8 mouse cellular contexts compared by ENCODE assay signal in the genomic region with DNA sequence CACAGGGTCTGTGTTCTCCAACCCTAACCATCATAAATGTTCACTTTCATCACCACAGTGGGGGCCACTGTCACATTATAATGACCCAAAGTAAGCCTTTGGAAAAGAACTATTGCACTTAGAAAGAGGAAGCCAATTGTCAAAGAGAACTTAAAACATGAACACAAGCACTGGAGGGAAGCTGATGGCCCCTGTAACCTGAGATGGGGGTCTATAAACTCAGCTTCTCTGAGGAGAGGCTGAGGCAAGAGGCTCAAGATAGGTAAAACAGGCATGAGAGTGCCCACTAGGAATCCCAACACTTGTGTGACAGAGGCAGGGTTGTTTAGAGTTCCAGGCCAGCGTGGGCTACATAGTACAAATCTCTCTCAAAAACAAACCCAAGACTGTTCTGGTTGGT. TPM values are rescaled to one million over a fixed set of nuclear protein-coding genes. Genes with fewer than 3 reads are reported as not detected.
A peak's percentile ranks its signal among the peaks of the same experiment; 100 is the strongest.
DNase-seq lines count a peak whose midpoint lies in the region; ATAC-seq and TF ChIP-seq lines count a peak whose summit lies in the region.

No protein-coding gene starts in this region.

- H3K27ac ChIP-seq in lung, postnatal 0 days (ENCODE audit: low read length), result peak overlapping the region; percentile 96
- peak overlapping the region; percentile 79 for H3K27ac ChIP-seq in forebrain, embryonic 13.5 days
- peak overlapping the region; percentile 96 for H3K27ac ChIP-seq in limb, embryonic 10.5 days
- peak overlapping the region; percentile 96 for H3K27ac ChIP-seq in neural tube, embryonic 15.5 days (replicated peaks)

- no peaks in the 10 kb centered on the region for H3K27me3 ChIP-seq in lung, postnatal 0 days (replicated peaks; ENCODE audit: insufficient read depth, low read length)
- no peaks in the 10 kb centered on the region for H3K27me3 ChIP-seq in forebrain, embryonic 13.5 days
- no peaks in the 10 kb centered on the region for H3K27me3 ChIP-seq in limb, embryonic 10.5 days (ENCODE audit: low read depth, poor library complexity, severe bottlenecking)
- H3K27me3 ChIP-seq in neural tube, embryonic 15.5 days (replicated peaks), result no peaks in the 10 kb centered on the region

- TF ChIP-seq EP300 in lung, postnatal 0 days (IDR thresholded peaks at IDR 0.05), result no peak

- no peak overlapping the region; the same call in 1 of the 2 replicates for H3K9ac ChIP-seq in lung, postnatal 0 days (replicated peaks; ENCODE audit: low read depth)
- H3K9ac ChIP-seq in forebrain, embryonic 13.5 days, result no peak overlapping the region
- peak overlapping the region; percentile 83 for H3K9ac ChIP-seq in neural tube, embryonic 15.5 days (replicated peaks)

- no peaks in the 10 kb centered on the region for H3K36me3 ChIP-seq in lung, postnatal 0 days (ENCODE audit: insufficient read depth, low read length)
- H3K36me3 ChIP-seq in forebrain, embryonic 13.5 days (ENCODE audit: poor library complexity, severe bottlenecking), result no peaks in the 10 kb centered on the region
- no peaks in the 10 kb centered on the region for H3K36me3 ChIP-seq in limb, embryonic 10.5 days
- H3K36me3 ChIP-seq in neural tube, embryonic 15.5 days, result no peaks in the 10 kb centered on the region

- H3K4me2 ChIP-seq in lung, postnatal 0 days (replicated peaks; ENCODE audit: low read depth, low read length), result peak overlapping the region; percentile 68; the same call in 1 of the 2 replicates
- peak overlapping the region; percentile 62 for H3K4me2 ChIP-seq in forebrain, embryonic 13.5 days
- H3K4me2 ChIP-seq in neural tube, embryonic 15.5 days, result peak overlapping the region; percentile 65

- no peaks in the 10 kb centered on the region for H3K9me3 ChIP-seq in lung, postnatal 0 days (ENCODE audit: low read length)
- no peaks in the 10 kb centered on the region for H3K9me3 ChIP-seq in forebrain, embryonic 13.5 days (replicated peaks)
- no peaks in the 10 kb centered on the region for H3K9me3 ChIP-seq in limb, embryonic 10.5 days (replicated peaks)
- no peaks in the 10 kb centered on the region for H3K9me3 ChIP-seq in neural tube, embryonic 15.5 days (replicated peaks)

- no peaks in the 10 kb centered on the region for H3K4me1 ChIP-seq in lung, postnatal 0 days (ENCODE audit: insufficient read depth, low read depth, low read length)
- peaks cover 9% of the 10 kb centered on the region; the same call in 1 of the 2 replicates for H3K4me1 ChIP-seq in forebrain, embryonic 13.5 days
- H3K4me1 ChIP-seq in limb, embryonic 10.5 days, result peaks cover 18% of the 10 kb centered on the region
- H3K4me1 ChIP-seq in neural tube, embryonic 15.5 days, result peaks cover 11% of the 10 kb centered on the region

- no peak for TF ChIP-seq CTCF in lung, postnatal 0 days (IDR thresholded peaks at IDR 0.05)

- no peak for DNase-seq in lung, postnatal 0 days (ENCODE audit: low spot score)
- DNase-seq in lung, adult 18-20 months, result no peak
- DNase-seq in limb, embryonic 10.5 days (ENCODE audit: low spot score), result peak; percentile 51
- no peak for DNase-seq in adrenal gland, postnatal 14 days
- no peak for DNase-seq in right cerebral cortex, postnatal 10 days (ENCODE audit: low spot score in 2 of 2)
- DNase-seq in left cerebral cortex, postnatal 10 days (ENCODE audit: extremely low spot score in 1 of 2, low spot score in 2 of 2), result no peak

- ATAC-seq in lung, postnatal 0 days, result no peak
- 0 out of 2 replicates have a peak, but pooled peaks have one; percentile 17 for ATAC-seq in forebrain, embryonic 13.5 days
- ATAC-seq in neural tube, embryonic 15.5 days (ENCODE audit: low FRiP score), result peak; percentile 33; the same call in 1 of the 2 replicates

- 59% methylated on average over 1 of the region's 1 CpGs for WGBS in lung, postnatal 0 days
- WGBS in forebrain, embryonic 13.5 days, result 68% methylated on average over 1 of the region's 1 CpGs
- 43% methylated on average over 1 of the region's 1 CpGs for WGBS in limb, embryonic 10.5 days
- WGBS in neural tube, embryonic 15.5 days, result 13% methylated on average over 1 of the region's 1 CpGs

- intact Hi-C loops in left cerebral cortex, postnatal 10 days (cut with DNase I), result loop anchor here (10.0 kb wide), 1 partner anchor 232 kb away; no protein-coding TSS in a partner anchor

- peak overlapping the region; percentile 60 for H3K4me3 ChIP-seq in lung, postnatal 0 days (ENCODE audit: low read depth, low read length)
- H3K4me3 ChIP-seq in forebrain, embryonic 13.5 days, result peak overlapping the region; percentile 57
- peak overlapping the region; percentile 59 for H3K4me3 ChIP-seq in limb, embryonic 10.5 days
- H3K4me3 ChIP-seq in neural tube, embryonic 15.5 days (replicated peaks), result peak overlapping the region; percentile 74

RNA-seq across cellular contexts. Expression of a gene that starts 0.7 kb away (rescaled TPM):
- 14.7 and 18.0 TPM in 2 replicates for polyA plus RNA-seq in lung, postnatal 0 days (2015; fragmentation: Nextera tagmentation; extraction: Ambion mirVana)
- 16.0 and 16.6 TPM in 2 replicates for polyA plus RNA-seq in forebrain, embryonic 13.5 days (2015; fragmentation: Nextera tagmentation; extraction: Ambion mirVana)
- polyA plus RNA-seq in limb, embryonic 10.5 days (2016; fragmentation: Nextera tagmentation; extraction: Ambion mirVana), result 7.4 and 9.1 TPM in 2 replicates
- polyA plus RNA-seq in neural tube, embryonic 15.5 days (2015; fragmentation: Nextera tagmentation; extraction: Ambion mirVana), result 14.1 and 15.9 TPM in 2 replicates
- 13.7 and 18.2 TPM in 2 replicates for total RNA-seq in adrenal gland, postnatal 14 days (2021)
- 10 to 100 TPM; 11.9 to 14.8 TPM for total RNA-seq in left cerebral cortex, postnatal 10 days (2021)
